Mouse (Mus musculus): Measurements from ENCODE around the gene Naaladl1.

DNA sequence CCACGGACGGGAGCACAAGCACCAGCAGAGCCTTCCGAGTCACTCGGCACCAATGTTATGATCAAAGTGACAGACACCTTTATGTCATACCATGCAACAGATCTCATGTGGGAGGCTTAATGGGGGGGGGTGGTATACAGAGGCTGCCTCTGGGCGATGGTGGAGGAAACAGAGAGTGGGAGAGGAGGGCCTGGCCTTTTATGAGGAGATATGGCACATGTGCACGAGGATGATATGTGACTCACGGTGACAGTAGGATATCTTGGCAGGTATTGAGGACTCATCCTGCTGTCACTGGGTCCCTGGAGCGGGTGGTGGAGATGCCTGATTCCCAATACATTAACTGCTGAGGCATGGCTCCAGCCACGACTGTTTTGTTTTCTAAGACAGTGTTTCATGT is 49.6 kb downstream of the Naaladl1 start:
- TF ChIP-seq TCF12 (IDR thresholded peaks at IDR 0.05; ENCODE audit: insufficient read depth, poor library complexity, severe bottlenecking), result no peak
- no peak for TF ChIP-seq POLR2A (IDR thresholded peaks at IDR 0.05; ENCODE audit: insufficient read length, low read depth)
- no peak for TF ChIP-seq E2F4 (IDR thresholded peaks at IDR 0.05; ENCODE audit: insufficient read depth)
- no peak for TF ChIP-seq POLR2AphosphoS2 (IDR thresholded peaks at IDR 0.05; ENCODE audit: insufficient read length, low read depth)
